Mouse (Mus musculus) hindbrain, embryonic 14.5 days (tissue): ENCODE measurements around the gene Golgb1. TPM values are rescaled to one million over a fixed set of nuclear protein-coding genes. Genes with fewer than 3 reads are reported as not detected.
"Not testable (repeated sequence)": the region's sequence is repeated elsewhere in the genome, so short reads cannot be mapped to it uniquely, and the experiment has no call there.

Experiments used
- ATAC-seq: fragments of 200-750 bp; cut with Nextera tagmentation; 2 replicates; pipeline ENCODE4 v1.8.0; 2017; ENCODE audit warnings: moderate number of reproducible peaks, mild to moderate bottlenecking, moderate TSS enrichment, moderate library complexity; ENCODE audit not compliant: low FRiP score
- DNase-seq: peaks from one replicate; pipeline ENCODE4 v3.0.0-alpha.2; 2015; ENCODE audit warnings: low spot score
- H3K27ac ChIP-seq: fragments of 300-500 bp; sonication (generic); 2 replicates; pipeline ENCODE4 v1.5.1; 2014; ENCODE audit warnings: mild to moderate bottlenecking, moderate library complexity
- H3K27me3 ChIP-seq: fragments of 300-500 bp; sonication (generic); 2 replicates; pipeline ENCODE4 v1.6.1; 2014; ENCODE audit warnings: mild to moderate bottlenecking, low read length, mixed read lengths; ENCODE audit not compliant: control insufficient read depth, insufficient read depth
- H3K36me3 ChIP-seq: fragments of 300-500 bp; sonication (generic); replicated peaks from 2 replicates; pipeline ENCODE4 v1.6.1; 2014; ENCODE audit not compliant: control insufficient read depth, insufficient read depth
- H3K4me1 ChIP-seq: fragments of 300-500 bp; sonication (generic); replicated peaks from 2 replicates; pipeline ENCODE4 v1.6.1; 2014; ENCODE audit warnings: antibody characterized with exemption, low read length, mixed read lengths; ENCODE audit not compliant: control insufficient read depth, insufficient read depth
- H3K4me2 ChIP-seq: fragments of 300-500 bp; sonication (generic); replicated peaks from 2 replicates; pipeline ENCODE4 v1.6.1; 2014; ENCODE audit warnings: mild to moderate bottlenecking, moderate library complexity
- H3K4me3 ChIP-seq: fragments of 300-500 bp; sonication (generic); replicated peaks from 2 replicates; pipeline ENCODE4 v1.5.1; 2014; ENCODE audit warnings: mild to moderate bottlenecking, low read length
- H3K9ac ChIP-seq: fragments of 300-500 bp; sonication (generic); 2 replicates; pipeline ENCODE4 v1.6.1; 2014
- H3K9me3 ChIP-seq: fragments of 300-500 bp; sonication (generic); 2 replicates; pipeline ENCODE4 v1.6.1; 2016; ENCODE audit warnings: low read length; ENCODE audit not compliant: control insufficient read depth
- WGBS: fragments of 180-500 bp; shearing (Covaris S2); extraction: QIAGEN DNeasy Blood & Tissue Kit; methylation state at CpG from one replicate; pipeline ENCODE4 v1.1.7; 2014; 5-methylcytosine and 5-hydroxymethylcytosine counted together
- polyA plus RNA-seq: library from polyadenylated mRNA; unstranded; fragments of >200 nt; fragmentation: Nextera tagmentation; extraction: Ambion mirVana; gene quantifications from 2 replicates; pipeline ENCODE4 v1.2.1, GENCODE M21; 2014

The Golgb1 gene
- polyA plus RNA-seq, result 63.0 and 86.1 TPM in 2 replicates

DNA sequence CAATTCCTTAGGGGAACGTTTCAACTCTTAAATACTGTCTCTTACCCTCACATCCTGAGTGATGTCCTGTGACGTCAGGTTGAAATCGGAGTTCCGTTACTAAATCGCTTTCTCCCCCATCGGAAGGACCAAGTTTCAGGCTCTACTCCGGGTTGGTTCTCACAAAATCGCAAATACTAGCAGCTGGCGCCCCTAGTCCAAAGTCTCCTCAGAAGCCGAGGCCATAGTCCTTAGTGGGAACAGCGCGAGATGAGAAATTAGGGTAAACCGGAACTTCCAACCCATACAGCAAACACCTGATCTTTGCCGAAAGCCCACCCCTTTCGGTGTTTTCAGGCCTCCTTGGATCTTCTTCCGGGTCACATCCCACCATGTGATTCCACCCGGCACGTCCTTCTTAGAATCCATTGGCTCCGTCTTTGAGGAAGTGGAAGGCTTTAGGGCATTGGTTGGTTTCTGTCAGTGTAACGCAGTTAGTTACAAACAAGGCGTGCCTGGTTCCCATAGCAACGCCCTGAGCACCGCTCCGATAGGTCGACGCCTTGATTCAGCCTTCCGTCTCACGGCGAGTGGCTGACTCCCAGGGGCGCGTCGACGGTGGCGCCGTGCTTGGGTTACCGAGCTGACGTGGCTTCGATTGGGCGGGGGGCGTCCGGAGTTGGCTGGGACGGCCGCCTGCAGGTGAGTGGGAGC lies at the start of gene Golgb1, which contains the start of gene Eaf2:
Golgb1 (plus strand) TSS at position 558 of the 693 bp plus-strand sequence.
Eaf2 (minus strand) TSS at position 421 of the 693 bp plus-strand sequence.
- Histone ChIP-seq H3K9ac (peak within 1 kb of the TSS; percentile 76), H3K27ac (peak within 1 kb of the TSS; percentile 79), H3K4me3 (peak within 1 kb of the TSS; percentile 70), H3K4me2 (peak within 1 kb of the TSS; percentile 60), H3K9me3 (no peaks in the 10 kb centered on the region), H3K4me1 (peaks cover 13% of the 10 kb centered on the region), H3K27me3 (no peaks in the 10 kb centered on the region), H3K36me3 (peaks cover 27% of the 10 kb centered on the region)
- peak; percentile 98 for DNase-seq
- WGBS, result under 1% methylated on average over 43 of the region's 43 CpGs
- peak; percentile 100 for ATAC-seq

DNA sequence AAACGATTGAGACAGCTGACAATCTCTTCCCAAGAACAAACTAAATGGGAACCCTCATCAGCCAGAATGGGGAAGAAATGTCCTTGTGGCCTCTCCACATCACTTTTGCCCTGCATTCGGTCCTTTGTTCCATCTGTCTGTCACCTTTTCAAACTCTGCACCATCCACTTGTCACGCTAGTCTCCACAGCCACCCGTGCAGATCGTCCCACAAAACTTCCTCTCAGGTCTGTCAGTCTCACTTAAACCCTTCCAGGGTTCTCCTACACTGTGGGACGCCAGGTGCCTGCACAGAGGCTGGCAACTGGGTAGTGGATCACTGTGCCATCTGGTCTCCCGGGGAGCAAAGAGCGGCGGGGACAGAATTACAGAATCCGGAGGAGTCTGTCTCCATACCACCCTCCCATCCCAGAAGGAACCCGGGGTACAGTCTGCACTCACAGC lies 47.3 kb upstream of the Golgb1 start:
- peak overlapping the region; percentile 90 for H3K9ac ChIP-seq
- H3K27ac ChIP-seq, result no peak overlapping the region
- 5% methylated on average over 11 of the region's 11 CpGs for WGBS
- peaks cover 15% of the 10 kb centered on the region; the same call in 1 of the 2 replicates for H3K4me1 ChIP-seq
- peaks cover 3% of the 10 kb centered on the region; the same call in 1 of the 2 replicates for H3K27me3 ChIP-seq
- H3K4me3 ChIP-seq, result peak overlapping the region; percentile 91
- DNase-seq, result no peak
- peak overlapping the region; percentile 80 for H3K4me2 ChIP-seq
- H3K36me3 ChIP-seq, result peaks cover 9% of the 10 kb centered on the region; the same call in 1 of the 2 replicates
- no peak for ATAC-seq
- no peaks in the 10 kb centered on the region for H3K9me3 ChIP-seq

DNA sequence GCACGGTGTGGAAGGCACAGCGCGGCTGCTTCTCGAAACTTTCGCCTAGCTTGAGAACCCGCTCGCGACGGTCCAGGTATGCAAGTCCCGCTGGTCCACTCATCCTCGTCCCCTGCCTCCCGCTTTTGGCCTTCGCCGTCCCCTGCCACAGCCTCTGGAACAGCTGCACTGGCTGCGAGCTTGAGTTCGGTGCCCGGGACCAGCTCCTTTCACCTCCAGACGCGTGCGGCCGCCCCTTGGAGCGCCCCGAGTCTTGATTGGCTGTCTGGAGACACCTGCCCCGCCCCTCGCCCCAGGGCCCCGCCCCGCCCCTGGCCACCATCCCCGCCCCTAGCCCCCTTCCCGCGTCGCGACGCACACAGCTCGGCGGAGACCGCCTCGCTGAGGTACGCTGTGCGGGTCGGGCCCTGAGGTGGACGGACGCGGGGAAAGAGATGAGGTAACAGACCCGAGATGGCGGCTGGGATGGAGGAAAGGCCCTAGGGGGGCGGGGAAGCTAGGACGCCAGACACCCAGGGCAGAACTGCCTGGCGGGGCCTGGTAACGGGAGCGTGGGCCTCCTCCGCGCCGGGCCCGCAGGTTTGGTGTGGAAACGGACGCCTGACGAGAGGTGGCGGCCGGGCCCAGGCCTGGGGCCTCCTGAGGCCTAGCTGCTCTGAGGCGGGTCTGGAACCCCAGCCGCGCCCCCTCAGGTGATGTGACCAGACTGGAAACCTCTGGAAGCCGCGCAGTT lies 46.7 kb upstream of the Golgb1 start, which contains the start of gene Iqcb1:
Iqcb1 (plus strand) TSS at position 332 of the 733 bp plus-strand sequence.
- H3K4me1 ChIP-seq, result peaks cover 15% of the 10 kb centered on the region; the same call in 1 of the 2 replicates
- peak within 1 kb of the TSS; percentile 80 for H3K4me2 ChIP-seq
- peaks cover 9% of the 10 kb centered on the region; the same call in 1 of the 2 replicates for H3K36me3 ChIP-seq
- H3K9me3 ChIP-seq, result no peaks in the 10 kb centered on the region
- ATAC-seq, result peak; percentile 99
- H3K27me3 ChIP-seq, result peaks cover 3% of the 10 kb centered on the region; the same call in 1 of the 2 replicates
- peak within 1 kb of the TSS; percentile 71 for H3K27ac ChIP-seq
- peak within 1 kb of the TSS; percentile 90 for H3K9ac ChIP-seq
- DNase-seq, result peak; percentile 78
- H3K4me3 ChIP-seq, result peak within 1 kb of the TSS; percentile 91
- under 1% methylated on average over 64 of the region's 64 CpGs for WGBS

DNA sequence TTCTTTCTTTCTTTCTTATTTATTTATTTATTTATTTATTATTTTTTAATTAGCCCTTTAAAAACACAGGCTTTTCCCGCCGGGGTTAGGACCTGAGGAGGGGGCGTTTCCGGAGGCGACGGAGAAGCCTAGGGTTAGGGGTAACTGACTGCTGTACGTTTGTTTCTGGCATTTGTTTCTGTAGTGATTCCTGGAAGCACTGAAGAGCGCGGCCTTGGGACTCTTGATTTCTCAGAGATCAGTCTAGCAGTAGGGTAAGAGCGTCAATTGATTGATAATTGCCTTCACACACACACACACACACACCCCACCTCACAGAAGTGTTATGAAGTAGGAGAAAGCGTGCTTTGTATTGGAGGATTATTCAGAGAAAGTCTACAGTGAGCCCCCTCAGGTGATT lies 46.1 kb upstream of the Golgb1 start:
- Histone ChIP-seq H3K4me3 (peak overlapping the region; percentile 91), H3K27ac (peak overlapping the region; percentile 71; the same call in 1 of the 2 replicates), H3K27me3 (peaks cover 3% of the 10 kb centered on the region; the same call in 1 of the 2 replicates), H3K9ac (peak overlapping the region; percentile 90), H3K4me2 (peak overlapping the region; percentile 80), H3K9me3 (no peaks in the 10 kb centered on the region), H3K36me3 (peaks cover 9% of the 10 kb centered on the region), H3K4me1 (peaks cover 15% of the 10 kb centered on the region; the same call in 1 of the 2 replicates)
- DNase-seq (peak; percentile 38), ATAC-seq (no peak)
- 4% methylated on average over 11 of the region's 11 CpGs for WGBS

DNA sequence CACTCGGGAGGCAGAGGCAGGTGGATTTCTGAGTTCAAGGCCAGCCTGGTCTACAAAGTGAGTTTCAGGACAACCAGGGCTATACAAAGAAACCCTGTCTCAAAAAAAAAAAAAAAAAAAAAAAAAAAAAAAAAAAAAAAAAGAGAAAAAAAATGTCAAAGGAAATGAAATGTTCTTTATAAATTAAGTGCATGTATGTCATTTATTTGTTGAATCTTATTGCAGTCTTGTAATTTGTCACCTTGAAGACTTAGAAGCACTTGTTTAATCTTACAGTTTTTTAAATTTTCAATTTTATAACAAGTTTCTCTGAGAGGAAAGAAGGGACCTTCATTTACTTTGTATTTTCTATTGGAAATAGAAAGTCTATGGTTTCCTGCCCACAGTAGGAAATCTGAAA lies 28.0 kb upstream of the Golgb1 start:
- not testable (repeated sequence) for H3K4me3 ChIP-seq, H3K4me1 ChIP-seq, H3K4me2 ChIP-seq, ATAC-seq, H3K27me3 ChIP-seq, H3K9me3 ChIP-seq, H3K9ac ChIP-seq, H3K27ac ChIP-seq, DNase-seq
- 95% methylated on average over 1 of the region's 1 CpGs for WGBS
- H3K36me3 ChIP-seq, result peaks cover 51% of the 10 kb centered on the region

DNA sequence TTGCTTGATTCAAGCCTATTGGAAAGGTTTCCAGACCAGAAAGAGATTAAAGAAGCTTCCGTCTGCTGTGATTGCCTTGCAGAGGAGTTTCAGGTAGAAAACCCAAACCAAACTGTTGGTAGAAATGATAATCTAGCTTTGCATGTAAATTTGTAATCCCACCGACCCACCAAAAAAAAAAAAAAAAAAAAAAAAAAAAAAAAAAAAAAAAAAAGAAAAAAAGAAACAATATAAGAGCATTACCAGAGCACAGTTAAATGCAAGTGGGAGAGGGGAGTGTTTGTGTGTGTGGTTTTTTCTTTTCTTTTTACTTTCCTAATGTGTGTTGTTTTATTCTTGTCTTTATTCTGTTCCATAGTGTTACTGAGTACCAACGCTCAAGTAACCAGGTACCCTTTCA lies 23.7 kb upstream of the Golgb1 start:
- Histone ChIP-seq H3K9ac (no peak overlapping the region), H3K9me3 (no peaks in the 10 kb centered on the region), H3K27ac (no peak overlapping the region), H3K4me1 (no peaks in the 10 kb centered on the region), H3K36me3 (peaks cover 57% of the 10 kb centered on the region), H3K27me3 (no peaks in the 10 kb centered on the region), H3K4me2 (no peak overlapping the region), H3K4me3 (no peak overlapping the region)
- WGBS, result over 99% methylated on average over 3 of the region's 3 CpGs
- ATAC-seq, result no peak
- DNase-seq, result no peak

DNA sequence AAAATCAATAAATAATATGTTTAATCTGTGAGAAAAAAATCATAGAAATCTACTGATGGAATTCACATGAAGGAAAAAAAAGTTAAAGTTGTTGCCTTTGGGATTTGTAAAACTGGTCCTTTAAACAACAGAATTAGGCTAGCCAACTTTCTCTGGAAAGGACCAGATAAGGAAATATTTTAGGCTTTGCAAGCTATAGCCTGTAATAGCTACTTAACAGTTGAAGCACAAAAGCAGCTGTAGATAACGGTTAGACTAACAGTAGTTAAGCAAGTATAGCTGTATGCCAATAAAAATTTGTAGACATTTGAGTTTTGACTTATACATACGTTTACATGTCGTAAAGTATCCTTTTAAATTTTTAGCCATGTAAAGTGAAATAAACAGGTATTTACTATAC lies 11.4 kb upstream of the Golgb1 start:
- Histone ChIP-seq H3K9ac (no peak overlapping the region), H3K4me1 (no peaks in the 10 kb centered on the region), H3K27me3 (no peaks in the 10 kb centered on the region), H3K4me3 (no peak overlapping the region), H3K9me3 (no peaks in the 10 kb centered on the region), H3K4me2 (no peak overlapping the region), H3K36me3 (peaks cover 65% of the 10 kb centered on the region), H3K27ac (no peak overlapping the region)
- 97% methylated on average over 3 of the region's 3 CpGs for WGBS
- DNase-seq, result no peak
- ATAC-seq, result no peak

DNA sequence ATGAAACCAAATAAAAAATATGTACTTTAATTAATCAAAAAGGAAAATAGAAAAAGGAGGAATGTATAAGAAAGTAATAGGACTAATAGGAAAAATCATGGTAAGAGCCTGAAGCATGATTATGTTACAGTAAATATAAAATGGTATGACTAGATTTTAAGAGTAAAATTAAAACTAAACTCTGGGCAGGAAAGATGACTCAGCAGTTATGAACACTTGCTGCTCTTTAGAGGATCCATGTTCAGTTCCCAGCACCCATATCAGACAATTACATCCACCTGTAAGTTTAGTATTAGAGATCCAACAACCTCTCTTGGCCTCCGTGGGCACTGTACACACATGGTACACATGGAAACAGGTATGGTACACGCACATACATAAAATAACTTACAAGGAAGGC lies 5.5 kb upstream of the Golgb1 start:
- Histone ChIP-seq H3K27me3 (no peaks in the 10 kb centered on the region), H3K4me1 (peaks cover 6% of the 10 kb centered on the region), H3K27ac (no peak overlapping the region), H3K9me3 (no peaks in the 10 kb centered on the region), H3K4me3 (no peak overlapping the region), H3K36me3 (peaks cover 69% of the 10 kb centered on the region), H3K4me2 (no peak overlapping the region), H3K9ac (no peak overlapping the region)
- 98% methylated on average over 2 of the region's 2 CpGs for WGBS
- ATAC-seq (no peak), DNase-seq (no peak)

DNA sequence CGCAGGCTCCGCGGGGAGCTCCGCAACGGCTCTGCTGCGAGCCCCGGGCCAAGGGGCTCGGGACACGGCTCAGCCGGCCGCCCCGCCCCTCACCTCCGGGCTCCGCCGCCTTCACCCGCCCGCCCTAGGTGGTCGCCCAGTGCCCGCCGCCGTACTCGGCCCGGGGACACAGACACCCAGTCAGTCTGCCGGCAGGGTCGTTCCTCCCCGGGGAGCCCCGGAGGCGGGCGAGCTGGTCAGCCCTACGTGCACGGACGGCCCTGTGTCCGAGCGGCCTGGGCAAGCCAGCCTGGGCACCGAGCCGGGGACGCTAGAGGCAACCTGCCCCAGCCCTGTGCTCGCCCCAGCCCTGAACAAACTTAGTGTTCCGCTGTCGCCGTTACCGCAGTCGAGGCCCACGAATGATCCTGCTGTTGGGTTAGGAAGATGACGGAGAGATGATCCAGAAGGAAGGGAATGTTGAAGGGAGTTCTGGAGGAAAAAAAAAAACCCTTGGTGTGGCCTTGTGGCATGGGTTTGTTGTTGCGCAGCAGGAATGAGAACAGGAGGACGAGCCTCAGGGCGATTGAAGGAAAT lies 424 bp downstream of the Golgb1 start:
- DNase-seq (peak; percentile 25), ATAC-seq (no peak; the same call in 1 of the 2 replicates)
- H3K9me3 ChIP-seq, result no peaks in the 10 kb centered on the region
- WGBS, result under 1% methylated on average over 42 of the region's 48 CpGs
- peak overlapping the region; percentile 60 for H3K4me2 ChIP-seq
- peak overlapping the region; percentile 70 for H3K4me3 ChIP-seq
- H3K27me3 ChIP-seq, result no peaks in the 10 kb centered on the region
- H3K36me3 ChIP-seq, result peaks cover 23% of the 10 kb centered on the region
- peaks cover 13% of the 10 kb centered on the region for H3K4me1 ChIP-seq
- H3K9ac ChIP-seq, result peak overlapping the region; percentile 76
- H3K27ac ChIP-seq, result peak overlapping the region; percentile 79
